Mouse (Mus musculus): ENCODE data around the gene Sh3rf1. TPM values are rescaled to one million over a fixed set of nuclear protein-coding genes. Genes with fewer than 3 reads are reported as not detected.

Gene Sh3rf1
- total RNA-seq, 2 experiments from 2014 or later = 10.1 to 11.3 TPM

DNA sequence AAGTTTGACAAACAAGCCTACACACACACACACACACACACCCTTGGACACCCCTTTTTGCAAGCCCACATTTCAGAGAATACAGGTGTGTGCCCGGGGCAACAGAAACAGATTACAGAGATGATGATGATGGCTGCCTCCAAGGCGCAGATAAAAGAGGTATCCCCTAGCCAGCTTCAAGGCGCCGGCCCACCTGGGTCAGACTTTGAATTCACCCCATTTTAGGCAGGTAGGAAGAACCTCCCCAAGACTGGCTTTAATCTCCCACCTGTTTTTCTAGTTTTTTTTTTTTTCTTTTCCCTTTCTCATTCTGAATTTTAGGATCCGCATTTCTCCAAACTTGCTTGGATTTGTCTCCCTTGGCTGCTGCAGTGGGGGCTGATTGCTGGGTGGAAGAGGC, 389 bp upstream of the Sh3rf1 start:
- DNase-seq = no peak

DNA sequence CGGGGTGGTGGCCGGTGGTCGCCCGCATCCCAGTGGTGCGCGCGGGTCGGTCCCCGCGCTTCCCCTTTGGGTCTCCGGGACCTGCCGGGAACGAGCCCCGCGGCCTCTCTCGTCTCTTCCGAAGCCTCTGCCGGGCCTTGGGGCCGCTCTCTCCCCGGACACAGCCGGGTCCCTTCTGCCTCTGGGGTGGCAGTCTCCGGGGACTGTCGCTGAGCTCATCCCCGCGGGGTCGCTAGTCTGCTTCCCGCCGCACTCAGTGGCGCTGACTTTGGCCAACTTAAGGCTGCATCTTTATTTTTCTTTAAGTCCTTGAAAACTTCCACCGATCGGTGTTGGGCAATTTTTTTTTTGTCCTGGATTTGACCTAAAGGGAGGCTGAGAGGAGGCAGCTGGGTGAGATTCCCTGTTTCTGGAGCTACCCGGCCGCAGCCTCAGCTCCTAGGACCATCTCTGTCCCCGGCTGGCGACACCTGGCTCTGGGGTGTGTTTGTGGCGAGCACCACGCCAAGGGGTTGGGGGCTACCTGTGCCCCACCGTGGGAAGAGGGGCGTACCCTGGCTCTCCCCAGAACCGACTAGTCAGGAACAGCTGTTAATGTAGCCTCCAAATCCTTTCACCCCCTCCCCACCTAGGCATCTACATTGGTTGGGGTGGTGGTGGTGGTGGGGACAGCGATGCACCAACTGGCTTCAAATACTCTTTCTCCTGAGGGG, 864 bp downstream of the Sh3rf1 start:
- peak; percentile 56 for DNase-seq

DNA sequence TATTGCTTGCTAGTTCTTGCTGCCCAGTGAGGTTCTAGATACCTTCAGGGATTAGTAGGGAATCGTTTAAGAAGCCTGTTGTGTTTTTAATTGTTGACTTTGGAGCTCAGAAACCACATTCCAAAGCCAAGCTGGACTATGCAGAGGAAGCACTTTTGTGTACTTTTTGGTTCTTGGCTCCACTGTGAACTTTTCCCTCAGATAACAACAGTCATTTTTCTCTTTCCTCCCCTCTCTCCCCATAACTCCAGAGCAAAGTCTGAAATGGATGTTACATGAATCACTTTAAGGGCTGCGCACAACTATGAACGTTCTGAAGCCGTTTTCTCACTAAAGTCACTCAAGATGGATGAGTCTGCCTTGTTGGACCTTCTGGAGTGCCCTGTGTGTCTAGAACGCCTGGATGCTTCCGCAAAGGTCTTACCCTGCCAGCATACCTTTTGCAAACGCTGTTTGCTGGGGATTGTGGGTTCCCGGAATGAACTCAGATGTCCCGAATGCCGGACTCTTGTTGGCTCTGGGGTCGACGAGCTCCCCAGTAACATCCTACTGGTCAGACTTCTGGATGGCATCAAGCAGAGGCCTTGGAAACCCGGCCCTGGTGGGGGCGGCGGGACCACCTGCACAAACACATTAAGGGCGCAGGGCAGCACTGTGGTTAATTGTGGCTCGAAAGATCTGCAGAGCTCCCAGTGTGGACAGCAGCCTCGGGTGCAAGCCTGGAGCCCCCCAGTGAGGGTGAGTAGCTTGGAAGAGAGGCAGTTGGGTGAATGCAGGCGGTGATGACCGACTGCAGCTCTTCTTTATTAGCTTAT, 2.1 kb downstream of the Sh3rf1 start:
- no peak for DNase-seq

DNA sequence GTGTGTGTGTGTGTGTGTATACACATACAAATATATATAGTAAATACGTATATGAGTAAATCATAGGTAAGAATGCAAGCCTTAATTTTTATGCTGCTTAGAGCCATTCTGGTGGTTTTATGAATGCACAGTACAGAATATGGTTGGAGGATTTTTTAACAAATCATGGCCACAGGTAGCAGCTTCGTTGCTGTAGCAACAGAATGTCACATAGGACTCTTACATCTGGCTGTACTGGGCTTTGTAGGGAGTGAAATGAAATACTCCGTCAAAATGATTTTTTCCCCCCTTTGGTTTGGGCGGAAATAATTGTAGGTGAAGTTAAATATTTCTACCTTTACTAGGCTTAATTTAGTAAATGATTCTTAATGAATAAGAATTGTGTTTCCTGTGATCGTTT, 3.0 kb downstream of the Sh3rf1 start:
- no peak for DNase-seq

DNA sequence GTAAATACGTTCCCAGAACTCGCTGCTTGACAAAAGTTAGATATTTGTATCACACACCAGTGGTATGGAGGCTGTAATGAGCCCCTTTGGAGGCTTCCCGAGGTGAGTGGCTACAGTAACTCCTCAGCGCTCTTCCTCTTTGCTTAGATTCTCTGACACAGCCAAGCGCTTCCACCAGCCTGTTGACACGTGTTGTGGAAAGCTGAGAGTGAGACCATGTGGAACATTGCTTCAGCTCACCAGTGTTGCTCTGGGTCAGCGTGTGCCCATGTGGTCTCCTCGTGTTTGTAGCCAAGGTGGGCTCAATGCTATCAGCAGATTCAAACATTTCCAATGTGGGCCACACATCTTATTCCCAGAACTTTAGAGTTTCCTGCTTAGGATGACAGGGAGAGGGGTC, 5.0 kb downstream of the Sh3rf1 start:
- DNase-seq = no peak

DNA sequence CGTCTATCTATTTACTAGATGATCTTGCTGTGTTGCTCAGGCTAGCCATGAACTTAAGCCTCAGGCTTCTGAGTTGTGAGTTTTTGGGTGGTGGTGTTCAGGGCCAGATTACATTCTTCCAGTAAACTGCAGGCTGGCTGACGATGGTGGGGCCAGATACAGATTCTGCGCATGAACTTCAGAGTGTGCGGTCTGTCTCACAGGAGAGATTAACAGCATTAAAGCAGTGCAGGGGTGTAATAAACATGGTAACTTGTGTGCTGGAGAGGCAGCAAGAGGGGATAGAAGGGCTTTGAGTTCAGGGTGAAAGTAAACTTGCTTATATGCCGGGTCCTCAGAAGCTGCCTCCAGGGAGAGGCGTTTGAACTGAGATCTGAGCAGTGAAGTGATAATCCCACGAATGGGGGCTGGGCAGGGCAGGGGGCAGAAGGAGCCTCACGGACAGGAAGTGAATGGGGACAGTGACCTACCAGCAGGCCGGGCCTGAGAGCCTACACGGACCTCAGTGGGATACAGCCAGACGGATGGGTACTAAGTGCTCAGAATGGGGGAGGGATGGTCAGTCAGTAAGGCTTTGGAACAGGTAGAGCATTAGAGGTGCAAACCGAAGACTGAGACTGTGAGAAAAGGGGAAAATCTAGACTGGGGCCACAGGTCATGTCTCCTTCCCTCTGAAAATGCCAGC, 6.0 kb downstream of the Sh3rf1 start:
- no peak for DNase-seq

DNA sequence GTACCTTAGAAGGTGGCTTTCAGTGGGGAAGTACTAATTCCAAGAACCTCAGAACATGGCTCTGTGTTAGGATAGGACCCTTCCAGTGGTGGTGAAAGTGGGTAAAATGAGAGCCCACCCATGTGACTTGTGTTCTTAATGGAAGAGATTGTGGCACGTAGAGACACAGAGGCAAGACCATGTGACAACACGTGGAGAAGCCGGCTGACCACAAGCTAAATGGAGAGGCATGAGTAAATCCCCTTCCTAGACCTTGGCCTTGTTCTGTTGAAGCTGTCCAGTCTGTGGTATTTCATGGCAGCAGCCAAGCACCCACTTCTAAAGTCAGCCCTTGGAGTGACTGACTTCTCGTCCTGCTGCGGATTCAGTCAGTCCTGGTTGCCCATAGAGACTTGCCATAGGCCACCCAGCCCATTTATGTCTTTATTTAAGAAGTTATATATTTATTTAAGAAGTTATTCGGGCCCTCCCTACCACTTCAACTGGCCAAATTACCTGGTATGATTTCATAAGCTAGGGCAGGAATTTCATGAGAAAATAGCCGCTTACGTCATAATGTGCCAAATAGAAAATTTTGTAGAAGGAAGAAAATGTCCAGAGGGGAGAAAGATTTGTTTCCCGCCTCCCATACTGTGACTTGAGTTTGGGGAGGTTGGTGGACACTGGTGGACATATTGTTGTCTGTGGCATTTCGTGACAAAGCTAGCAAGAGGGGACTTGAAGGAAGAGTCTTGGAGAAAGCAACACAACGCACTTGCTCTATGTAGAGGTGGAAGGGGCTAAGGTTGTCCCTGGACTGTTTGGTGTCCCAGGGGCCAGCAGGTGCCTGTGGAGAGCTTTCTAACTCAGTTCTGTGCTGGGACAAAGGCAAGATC, 7.4 kb downstream of the Sh3rf1 start:
- DNase-seq = no peak

DNA sequence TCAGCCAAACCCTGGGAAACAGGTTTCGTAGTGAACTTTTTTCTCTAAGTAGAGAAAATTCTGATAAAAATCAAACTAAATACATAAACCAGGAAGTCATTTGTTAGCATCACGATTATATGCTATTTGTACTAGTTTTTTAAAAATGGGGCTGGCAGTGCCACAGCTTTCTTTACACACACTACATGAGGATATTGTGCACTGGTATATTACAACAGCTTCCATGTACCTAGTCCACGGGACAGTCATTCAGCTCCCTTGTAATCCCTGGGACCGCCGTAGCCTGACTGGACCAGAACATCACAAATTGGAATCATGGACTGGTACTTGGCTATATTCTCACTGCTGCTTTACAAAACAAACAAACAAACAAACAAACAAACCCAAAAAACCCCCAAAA, 11.8 kb downstream of the Sh3rf1 start:
- no peak for DNase-seq

DNA sequence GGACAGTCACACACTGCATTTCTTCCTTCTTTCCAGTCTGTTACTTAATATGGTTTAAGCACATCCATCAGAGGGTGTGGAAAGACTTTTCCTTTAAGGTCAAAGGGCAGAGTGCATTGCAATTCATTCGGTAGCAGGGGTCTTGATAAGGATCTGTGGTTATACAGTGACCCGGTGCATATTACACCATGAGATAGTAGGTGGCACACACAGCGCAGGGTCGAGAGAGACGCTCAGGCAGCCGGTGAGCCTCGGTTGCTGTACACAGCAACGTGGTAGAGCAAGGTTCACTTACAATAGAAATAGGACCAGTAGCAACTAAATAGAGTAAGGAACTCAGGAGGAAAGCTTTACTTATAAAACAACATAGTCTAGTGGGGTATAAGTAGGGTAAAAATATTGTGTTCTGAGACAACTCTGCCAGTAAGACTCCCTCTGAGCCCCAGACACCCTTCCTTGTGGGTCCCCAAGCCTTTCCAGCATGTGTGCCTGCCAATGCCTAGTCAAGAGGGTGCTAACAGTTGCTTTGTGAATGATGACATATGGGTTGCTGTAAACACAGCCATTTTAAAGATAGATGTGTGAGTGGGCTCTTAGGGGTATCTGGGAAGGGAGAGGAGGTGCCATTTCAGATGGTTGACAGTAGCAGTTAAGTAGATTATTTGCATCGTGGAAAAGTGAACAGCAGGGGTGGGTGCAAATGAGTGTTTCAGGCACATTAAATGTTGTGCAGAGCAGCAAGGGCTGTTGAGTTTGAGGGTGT, 13.0 kb downstream of the Sh3rf1 start:
- no peak for DNase-seq

DNA sequence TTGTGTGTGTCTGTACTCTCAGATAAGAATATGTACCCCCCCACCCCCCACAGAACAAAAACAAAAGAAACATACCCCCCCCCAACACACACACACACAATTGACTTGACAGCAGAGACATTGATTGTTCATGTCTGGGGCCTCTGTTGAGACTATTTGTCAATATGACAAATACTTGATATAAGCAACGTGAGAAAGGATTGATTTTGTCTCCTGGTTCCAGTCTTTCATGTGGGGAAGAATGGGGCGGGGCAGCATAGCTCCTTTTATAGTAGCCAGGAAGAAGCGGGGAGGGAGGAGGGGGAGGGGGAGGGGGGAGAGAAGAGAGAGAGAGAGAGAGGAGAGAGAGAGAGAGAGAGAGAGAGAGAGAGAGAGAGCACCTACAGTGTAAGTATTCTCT, 15.9 kb downstream of the Sh3rf1 start:
- DNase-seq = no peak

DNA sequence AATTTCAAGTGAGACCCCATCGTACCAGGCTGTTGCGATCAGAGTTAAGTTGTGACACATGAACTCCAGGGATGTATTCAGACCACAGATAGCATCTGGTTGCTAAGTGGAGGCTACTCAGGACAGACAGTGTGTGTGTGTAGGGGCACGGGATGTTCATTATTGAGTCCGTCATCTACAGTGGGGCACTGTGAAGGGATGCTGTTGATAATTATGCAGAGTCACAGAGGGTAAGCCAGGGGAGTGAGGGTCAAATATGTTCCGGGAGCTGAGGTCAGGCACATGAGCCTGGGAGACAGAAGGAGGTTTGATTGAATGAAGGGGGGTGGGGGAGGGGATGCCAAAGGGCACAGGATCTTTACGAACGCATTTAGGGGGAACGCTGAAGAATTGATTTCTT, 17.6 kb downstream of the Sh3rf1 start:
- DNase-seq = no peak

DNA sequence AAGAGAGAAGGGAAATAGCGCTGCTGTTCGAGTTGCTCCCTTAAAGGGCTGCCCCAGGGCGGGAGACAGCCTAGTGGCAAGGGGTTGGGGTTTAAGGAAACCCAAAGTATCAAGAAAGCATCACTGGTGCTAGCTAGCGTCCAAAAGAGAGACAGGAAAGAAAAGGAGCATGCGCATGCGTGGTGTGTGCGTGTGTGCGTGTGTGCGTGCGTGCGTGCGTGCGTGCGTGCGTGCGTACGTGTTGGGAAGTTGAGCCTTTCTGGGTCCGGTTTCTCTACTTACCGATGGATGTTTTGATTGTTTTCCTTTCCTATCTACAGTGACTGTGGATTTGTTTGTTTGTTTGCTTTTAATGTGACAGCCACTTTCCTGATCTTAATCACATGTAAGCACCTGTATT, 19.2 kb downstream of the Sh3rf1 start:
- DNase-seq = no peak

DNA sequence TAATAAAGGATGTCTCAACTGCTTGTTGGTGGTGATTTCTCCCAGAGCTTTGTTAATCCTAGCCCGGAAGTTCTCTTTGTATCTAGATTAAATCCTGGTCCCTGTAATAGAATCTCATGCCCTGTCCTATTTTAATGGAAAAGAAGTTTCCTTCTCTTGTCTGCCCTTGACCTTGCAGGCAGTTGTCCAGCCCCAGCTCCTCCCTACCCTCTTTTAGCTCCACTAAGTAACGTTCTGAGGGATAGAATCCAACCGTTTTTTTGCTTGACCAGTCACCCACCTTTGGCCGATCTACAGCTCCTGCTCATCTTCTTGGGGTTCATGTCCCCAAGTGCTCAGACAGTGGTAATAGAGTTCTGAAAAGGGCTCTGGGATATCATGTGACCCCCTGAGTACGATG, 19.8 kb downstream of the Sh3rf1 start:
- DNase-seq = no peak

DNA sequence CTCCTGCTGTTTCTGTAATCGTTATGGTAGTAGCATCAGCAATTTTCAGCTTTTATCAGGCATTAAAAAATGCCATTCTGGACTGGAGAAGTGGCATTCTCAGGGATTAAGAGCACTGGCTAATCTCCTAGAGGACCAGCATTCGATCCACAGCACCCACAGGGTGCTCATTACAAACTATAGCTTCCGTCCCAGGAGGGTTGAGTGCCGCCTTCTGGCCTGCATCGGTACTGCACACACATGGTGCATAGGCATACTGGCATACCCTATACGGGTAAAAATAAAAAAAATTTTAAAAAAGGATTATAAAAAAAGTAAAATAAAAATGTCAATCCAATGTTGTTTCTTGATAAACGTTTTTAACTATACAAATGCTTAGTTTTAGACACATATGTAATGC, 20.5 kb downstream of the Sh3rf1 start:
- DNase-seq = no peak

DNA sequence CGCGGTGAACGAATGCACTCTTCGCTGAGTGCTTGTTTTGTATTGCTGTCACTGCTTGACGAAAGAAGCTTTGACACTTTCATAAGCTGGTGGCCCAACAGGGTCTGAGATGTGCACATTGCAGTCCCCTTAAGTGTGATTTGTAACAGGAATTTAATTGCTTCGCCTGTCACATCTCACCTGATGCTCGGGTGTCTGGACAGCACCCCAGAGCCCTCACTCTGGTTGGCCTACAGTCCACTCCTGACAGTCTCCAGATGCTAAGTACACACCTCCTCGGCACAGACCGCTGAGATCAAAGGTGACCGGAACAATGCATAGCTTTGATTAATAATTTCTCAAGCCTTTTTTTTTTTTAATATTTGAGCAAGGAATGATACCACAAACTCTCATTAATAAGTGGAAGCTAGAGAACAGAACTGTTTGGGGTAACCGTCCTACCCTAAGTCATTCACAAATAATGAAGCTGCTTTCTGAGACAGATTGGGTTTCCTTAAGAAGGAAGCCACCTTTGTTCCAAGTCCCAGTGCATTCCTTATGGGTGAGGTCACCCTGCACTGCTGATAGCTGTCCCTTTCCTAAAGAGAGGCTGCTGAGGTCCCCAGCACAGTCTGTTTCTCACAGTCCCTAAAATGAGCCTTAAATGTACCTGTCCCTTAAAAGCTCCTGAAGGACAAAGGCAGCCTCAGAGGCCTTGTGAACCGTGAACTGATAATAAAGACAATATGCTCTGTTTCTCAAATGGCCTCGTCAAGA, 23.8 kb downstream of the Sh3rf1 start:
- DNase-seq = peak; percentile 43

DNA sequence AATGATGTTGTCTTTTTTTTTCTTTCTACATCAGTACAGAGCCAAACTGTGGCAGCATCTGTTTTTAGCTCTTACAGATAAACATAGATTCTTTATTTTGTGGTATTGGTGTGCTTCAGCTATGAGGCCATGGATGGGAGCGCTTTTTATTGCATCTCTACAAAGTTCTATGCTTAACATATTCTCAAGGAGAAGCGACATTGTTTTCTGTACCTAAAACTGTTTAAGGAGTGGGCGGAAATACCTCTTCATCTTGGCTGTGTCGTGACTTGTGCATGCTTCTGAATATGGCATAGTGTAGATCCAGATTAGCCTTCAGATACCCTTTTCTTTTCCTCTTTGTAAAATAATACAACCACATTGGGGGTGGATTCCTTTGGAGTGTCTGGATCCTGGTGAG, 25.8 kb downstream of the Sh3rf1 start:
- DNase-seq = no peak

DNA sequence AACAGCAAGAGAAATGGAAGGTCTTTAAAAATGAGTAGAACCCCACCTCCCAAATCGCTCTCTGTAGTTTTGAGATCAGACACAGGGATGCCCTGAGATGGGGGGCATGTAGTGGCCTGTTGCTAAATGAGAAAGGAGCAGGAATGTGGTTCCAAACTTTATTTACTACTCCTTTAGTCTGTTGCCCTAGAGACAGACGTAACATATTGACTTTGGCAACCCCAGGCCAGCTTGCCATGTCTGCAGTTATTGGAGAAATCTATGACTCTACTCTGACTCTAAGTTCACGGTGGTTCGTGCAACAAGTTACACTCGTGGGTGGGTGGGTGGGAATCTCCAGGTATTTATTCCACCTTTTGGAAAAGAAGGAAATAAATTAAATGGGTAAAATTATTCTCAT, 30.5 kb downstream of the Sh3rf1 start:
- no peak for DNase-seq

DNA sequence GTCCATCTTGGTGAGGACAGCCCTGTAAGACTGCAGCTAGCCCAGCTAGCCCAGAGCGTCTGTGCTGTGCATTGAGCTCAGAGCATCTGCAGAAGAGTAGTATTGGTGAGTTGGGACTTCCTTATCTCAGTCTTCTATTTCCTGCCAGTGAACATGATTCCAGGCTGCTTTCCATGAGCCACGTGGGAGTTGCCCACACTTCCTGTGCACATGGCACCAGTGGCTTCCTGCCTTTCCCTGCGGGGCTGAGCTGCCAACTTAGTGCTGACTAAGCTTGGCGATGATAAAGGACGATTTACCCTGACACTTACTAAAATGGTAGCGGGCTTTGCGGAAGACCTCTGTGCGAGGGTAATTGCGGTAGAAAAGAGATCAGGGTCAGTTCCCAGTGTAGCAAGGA, 35.2 kb downstream of the Sh3rf1 start:
- DNase-seq = peak; percentile 30

DNA sequence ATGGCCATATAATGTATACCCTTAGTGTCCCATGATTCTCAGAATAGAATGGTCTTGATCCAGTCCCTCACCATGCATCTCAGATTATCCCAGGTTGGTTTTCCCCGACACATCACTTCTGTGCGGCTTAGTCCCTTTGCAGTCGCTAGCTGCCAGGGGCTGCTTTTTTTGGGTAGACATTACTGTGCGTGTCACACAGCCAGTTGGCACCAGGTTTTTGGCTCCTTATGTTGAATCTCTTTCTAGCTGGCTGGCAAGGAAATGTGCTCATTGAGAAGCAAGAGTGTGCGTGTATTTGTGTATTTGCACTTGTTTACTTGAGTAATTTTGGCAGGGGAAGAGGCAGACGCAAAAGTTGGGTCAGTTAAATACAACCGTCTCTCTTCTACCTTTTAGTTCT, 35.9 kb downstream of the Sh3rf1 start:
- DNase-seq = no peak

DNA sequence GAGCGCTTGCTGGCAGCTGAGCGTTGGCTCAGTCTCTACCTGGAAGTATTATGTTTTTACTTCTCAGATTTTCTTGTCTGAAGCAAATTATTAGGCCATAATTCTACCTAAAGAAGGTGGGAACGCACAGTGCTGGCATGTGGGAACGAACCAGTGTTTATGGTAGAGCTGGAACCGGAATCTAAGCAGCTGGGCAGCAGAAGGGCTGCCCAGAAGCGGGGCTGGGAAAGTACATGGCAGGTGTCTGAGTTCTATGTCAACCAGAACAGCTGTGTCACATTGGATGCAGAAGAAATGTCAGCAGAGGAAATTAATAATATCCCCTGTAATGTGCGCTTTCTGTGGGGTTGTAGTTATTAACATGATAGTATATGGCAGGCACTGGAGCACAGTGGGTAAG, 36.9 kb downstream of the Sh3rf1 start:
- no peak for DNase-seq

DNA sequence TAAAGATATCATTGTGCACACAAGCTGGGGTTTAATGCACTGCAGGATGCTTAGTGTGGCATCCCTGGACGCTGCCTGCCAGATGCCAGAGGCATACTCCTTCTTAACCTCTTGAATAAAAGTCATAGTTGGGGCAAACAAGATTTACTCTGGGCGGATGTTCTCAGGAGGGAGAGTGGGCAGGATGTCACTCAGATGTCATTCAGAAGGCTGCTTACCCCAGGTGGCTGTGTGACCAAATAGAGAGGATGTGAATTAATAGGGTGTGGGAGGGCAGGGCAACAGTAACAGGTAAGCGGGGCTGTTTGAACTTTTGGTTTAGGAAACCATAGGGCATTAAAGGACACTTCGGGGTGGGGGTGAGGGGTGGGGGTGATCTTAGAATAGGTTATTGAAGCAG, 37.7 kb downstream of the Sh3rf1 start:
- no peak for DNase-seq
